Mouse (Mus musculus): Measurements from ENCODE around the gene Mgll. TPM values are rescaled to one million over a fixed set of nuclear protein-coding genes. Genes with fewer than 3 reads are reported as not detected.

Gene Mgll
- polyA plus RNA-seq, 1 experiment from 2014 or later, result 4.6 TPM

GRCm38 (mm10) chr6:88836178-88836819, 112.1 kb downstream of the Mgll start:
- ATAC-seq (ENCODE audit: low FRiP score), result no peak
- H3K4me1 ChIP-seq (replicated peaks; ENCODE audit: control insufficient read depth, insufficient read depth, low read length), result peaks cover 5% of the 10 kb centered on the region; the same call in 1 of the 2 replicates
- H3K9ac ChIP-seq (ENCODE audit: low read depth, low read length), result no peak overlapping the region
- no peak overlapping the region for H3K4me2 ChIP-seq (replicated peaks; ENCODE audit: low read depth, low read length)
- H3K27me3 ChIP-seq (ENCODE audit: control insufficient read depth, insufficient read depth, low read length), result no peaks in the 10 kb centered on the region
- no peak overlapping the region for H3K27ac ChIP-seq (ENCODE audit: low read depth, low read length)
- 90% methylated on average over 28 of the region's 28 CpGs for WGBS
- no peak overlapping the region for H3K4me3 ChIP-seq (ENCODE audit: low read depth, low read length)
- H3K9me3 ChIP-seq (ENCODE audit: control insufficient read depth, low read length), result no peaks in the 10 kb centered on the region
- H3K36me3 ChIP-seq (ENCODE audit: control insufficient read depth, insufficient read depth, low read length), result no peaks in the 10 kb centered on the region
- DNase-seq (ENCODE audit: low spot score), result no peak

- ATAC-seq (ENCODE audit: low FRiP score) (no peak), DNase-seq (ENCODE audit: low spot score) (no peak)
- 93% methylated on average over 12 of the region's 12 CpGs for WGBS
- Histone ChIP-seq H3K4me3 (ENCODE audit: low read depth, low read length) (no peak overlapping the region), H3K9me3 (ENCODE audit: control insufficient read depth, low read length) (no peaks in the 10 kb centered on the region), H3K4me2 (replicated peaks; ENCODE audit: low read depth, low read length) (no peak overlapping the region), H3K27ac (ENCODE audit: low read depth, low read length) (no peak overlapping the region), H3K4me1 (replicated peaks; ENCODE audit: control insufficient read depth, insufficient read depth, low read length) (peaks cover 8% of the 10 kb centered on the region; the same call in 1 of the 2 replicates), H3K36me3 (ENCODE audit: control insufficient read depth, insufficient read depth, low read length) (no peaks in the 10 kb centered on the region), H3K27me3 (ENCODE audit: control insufficient read depth, insufficient read depth, low read length) (no peaks in the 10 kb centered on the region), H3K9ac (ENCODE audit: low read depth, low read length) (no peak overlapping the region)
These were observed 113.8 kb downstream of the Mgll start for GRCm38 (mm10) chr6:88837999-88838398.

GRCm38 (mm10) chr6:88838613-88839012, 114.4 kb downstream of the Mgll start:
- Histone ChIP-seq H3K4me2 (replicated peaks; ENCODE audit: low read depth, low read length) (no peak overlapping the region), H3K4me3 (ENCODE audit: low read depth, low read length) (no peak overlapping the region), H3K36me3 (ENCODE audit: control insufficient read depth, insufficient read depth, low read length) (no peaks in the 10 kb centered on the region), H3K9me3 (ENCODE audit: control insufficient read depth, low read length) (no peaks in the 10 kb centered on the region), H3K4me1 (replicated peaks; ENCODE audit: control insufficient read depth, insufficient read depth, low read length) (peaks cover 9% of the 10 kb centered on the region), H3K27ac (ENCODE audit: low read depth, low read length) (no peak overlapping the region), H3K9ac (ENCODE audit: low read depth, low read length) (no peak overlapping the region), H3K27me3 (ENCODE audit: control insufficient read depth, insufficient read depth, low read length) (no peaks in the 10 kb centered on the region)
- ATAC-seq (ENCODE audit: low FRiP score) (no peak), DNase-seq (ENCODE audit: low spot score) (no peak)
- WGBS, result 97% methylated on average over 10 of the region's 10 CpGs

- Histone ChIP-seq H3K9me3 (ENCODE audit: control insufficient read depth, low read length) (no peaks in the 10 kb centered on the region), H3K36me3 (ENCODE audit: control insufficient read depth, insufficient read depth, low read length) (no peaks in the 10 kb centered on the region), H3K4me3 (ENCODE audit: low read depth, low read length) (no peak overlapping the region), H3K27me3 (ENCODE audit: control insufficient read depth, insufficient read depth, low read length) (no peaks in the 10 kb centered on the region), H3K4me2 (replicated peaks; ENCODE audit: low read depth, low read length) (no peak overlapping the region), H3K9ac (ENCODE audit: low read depth, low read length) (no peak overlapping the region), H3K27ac (ENCODE audit: low read depth, low read length) (no peak overlapping the region), H3K4me1 (replicated peaks; ENCODE audit: control insufficient read depth, insufficient read depth, low read length) (peaks cover 9% of the 10 kb centered on the region)
- 85% methylated on average over 26 of the region's 26 CpGs for WGBS
- DNase-seq (ENCODE audit: low spot score) (no peak), ATAC-seq (ENCODE audit: low FRiP score) (no peak)
These were observed 115.1 kb downstream of the Mgll start for GRCm38 (mm10) chr6:88839135-88839970.

GRCm38 (mm10) chr6:88840211-88840610, 116.0 kb downstream of the Mgll start:
- H3K27me3 ChIP-seq (ENCODE audit: control insufficient read depth, insufficient read depth, low read length), result no peaks in the 10 kb centered on the region
- H3K36me3 ChIP-seq (ENCODE audit: control insufficient read depth, insufficient read depth, low read length), result no peaks in the 10 kb centered on the region
- H3K4me3 ChIP-seq (ENCODE audit: low read depth, low read length), result no peak overlapping the region
- 78% methylated on average over 3 of the region's 3 CpGs for WGBS
- H3K4me2 ChIP-seq (replicated peaks; ENCODE audit: low read depth, low read length), result no peak overlapping the region
- H3K4me1 ChIP-seq (replicated peaks; ENCODE audit: control insufficient read depth, insufficient read depth, low read length), result peaks cover 9% of the 10 kb centered on the region
- no peak overlapping the region for H3K9ac ChIP-seq (ENCODE audit: low read depth, low read length)
- ATAC-seq (ENCODE audit: low FRiP score) (no peak), DNase-seq (ENCODE audit: low spot score) (no peak)
- H3K9me3 ChIP-seq (ENCODE audit: control insufficient read depth, low read length), result no peaks in the 10 kb centered on the region
- no peak overlapping the region for H3K27ac ChIP-seq (ENCODE audit: low read depth, low read length)

- Histone ChIP-seq H3K9ac (ENCODE audit: low read depth, low read length) (peak overlapping the region; percentile 79), H3K27me3 (ENCODE audit: control insufficient read depth, insufficient read depth, low read length) (no peaks in the 10 kb centered on the region), H3K36me3 (ENCODE audit: control insufficient read depth, insufficient read depth, low read length) (no peaks in the 10 kb centered on the region), H3K4me2 (replicated peaks; ENCODE audit: low read depth, low read length) (peak overlapping the region; percentile 81), H3K4me3 (ENCODE audit: low read depth, low read length) (peak overlapping the region; percentile 81), H3K9me3 (ENCODE audit: control insufficient read depth, low read length) (no peaks in the 10 kb centered on the region), H3K27ac (ENCODE audit: low read depth, low read length) (peak overlapping the region; percentile 87), H3K4me1 (replicated peaks; ENCODE audit: control insufficient read depth, insufficient read depth, low read length) (peaks cover 9% of the 10 kb centered on the region)
- 57% methylated on average over 9 of the region's 9 CpGs for WGBS
- ATAC-seq (ENCODE audit: low FRiP score), result no peak
- no peak for DNase-seq (ENCODE audit: low spot score)
These were observed 116.7 kb downstream of the Mgll start for GRCm38 (mm10) chr6:88840791-88841513.

GRCm38 (mm10) chr6:88841514-88841780, 117.2 kb downstream of the Mgll start:
- WGBS, result 0% methylated on average over 22 of the region's 22 CpGs

GRCm38 (mm10) chr6:88841781-88842689, 117.8 kb downstream of the Mgll start, which contains the start of gene Abtb1:
TSS of gene Abtb1 (minus strand) at chr6:88841984.
- no peaks in the 10 kb centered on the region for H3K27me3 ChIP-seq (ENCODE audit: control insufficient read depth, insufficient read depth, low read length)
- H3K4me3 ChIP-seq (ENCODE audit: low read depth, low read length), result peak within 1 kb of the TSS; percentile 81
- WGBS, result under 1% methylated on average over 47 of the region's 72 CpGs
- H3K36me3 ChIP-seq (ENCODE audit: control insufficient read depth, insufficient read depth, low read length), result no peaks in the 10 kb centered on the region
- no peaks in the 10 kb centered on the region for H3K9me3 ChIP-seq (ENCODE audit: control insufficient read depth, low read length)
- H3K27ac ChIP-seq (ENCODE audit: low read depth, low read length), result peak within 1 kb of the TSS; percentile 87
- DNase-seq (ENCODE audit: low spot score) (peak; percentile 100), ATAC-seq (ENCODE audit: low FRiP score) (peak; percentile 96)
- H3K4me2 ChIP-seq (replicated peaks; ENCODE audit: low read depth, low read length), result peak within 1 kb of the TSS; percentile 85
- H3K4me1 ChIP-seq (replicated peaks; ENCODE audit: control insufficient read depth, insufficient read depth, low read length), result peaks cover 9% of the 10 kb centered on the region
- H3K9ac ChIP-seq (ENCODE audit: low read depth, low read length), result peak within 1 kb of the TSS; percentile 79

More at GRCm38 (mm10) chr6:88841514-88841780, 117.2 kb downstream of the Mgll start:
- Histone ChIP-seq H3K4me1 (replicated peaks; ENCODE audit: control insufficient read depth, insufficient read depth, low read length) (peaks cover 9% of the 10 kb centered on the region), H3K27me3 (ENCODE audit: control insufficient read depth, insufficient read depth, low read length) (no peaks in the 10 kb centered on the region), H3K4me2 (replicated peaks; ENCODE audit: low read depth, low read length) (peak overlapping the region; percentile 81), H3K27ac (ENCODE audit: low read depth, low read length) (peak overlapping the region; percentile 87), H3K9ac (ENCODE audit: low read depth, low read length) (peak overlapping the region; percentile 79), H3K9me3 (ENCODE audit: control insufficient read depth, low read length) (no peaks in the 10 kb centered on the region), H3K4me3 (ENCODE audit: low read depth, low read length) (peak overlapping the region; percentile 81), H3K36me3 (ENCODE audit: control insufficient read depth, insufficient read depth, low read length) (no peaks in the 10 kb centered on the region)
- no peak for DNase-seq (ENCODE audit: low spot score)
- no peak for ATAC-seq (ENCODE audit: low FRiP score)
